Mouse (Mus musculus): ENCODE results near the gene Gm10912.

Gene Gm10912

DNA sequence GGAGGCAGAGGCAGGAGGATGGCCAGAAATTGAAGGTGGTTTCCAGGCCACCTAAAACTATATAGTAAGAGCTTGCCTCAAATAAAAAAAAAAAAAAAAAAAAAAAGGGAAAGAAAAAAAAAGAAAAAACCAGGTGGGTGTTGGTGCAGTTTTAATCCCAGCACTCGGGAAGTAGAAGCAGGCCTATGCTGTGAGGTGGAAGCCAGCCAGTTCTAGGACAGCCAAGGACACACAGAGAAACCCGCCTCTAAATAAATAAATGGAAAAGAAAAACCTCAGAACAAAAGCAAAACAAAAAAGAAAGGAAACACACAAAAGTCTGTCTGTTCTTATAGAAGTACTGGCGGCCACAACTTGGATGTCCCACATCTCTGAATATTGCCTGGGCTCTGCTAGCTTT, 49.3 kb downstream of the Gm10912 start:
- no peak for DNase-seq (ENCODE audit: low spot score in 2 of 2)

All from urinary bladder, postnatal 36 days (tissue).